Mouse (Mus musculus) right cerebral cortex, postnatal 4 days (tissue): ENCODE data around the gene Pomt2.

ENCODE experiments used
- DNase-seq: peaks from one replicate; pipeline ENCODE4 v3.0.0-alpha.2; 2022

Gene Pomt2

GRCm38 (mm10) chr12:87127256-87127655, 20.5 kb downstream of the Pomt2 start:
- no peak for DNase-seq

DNA sequence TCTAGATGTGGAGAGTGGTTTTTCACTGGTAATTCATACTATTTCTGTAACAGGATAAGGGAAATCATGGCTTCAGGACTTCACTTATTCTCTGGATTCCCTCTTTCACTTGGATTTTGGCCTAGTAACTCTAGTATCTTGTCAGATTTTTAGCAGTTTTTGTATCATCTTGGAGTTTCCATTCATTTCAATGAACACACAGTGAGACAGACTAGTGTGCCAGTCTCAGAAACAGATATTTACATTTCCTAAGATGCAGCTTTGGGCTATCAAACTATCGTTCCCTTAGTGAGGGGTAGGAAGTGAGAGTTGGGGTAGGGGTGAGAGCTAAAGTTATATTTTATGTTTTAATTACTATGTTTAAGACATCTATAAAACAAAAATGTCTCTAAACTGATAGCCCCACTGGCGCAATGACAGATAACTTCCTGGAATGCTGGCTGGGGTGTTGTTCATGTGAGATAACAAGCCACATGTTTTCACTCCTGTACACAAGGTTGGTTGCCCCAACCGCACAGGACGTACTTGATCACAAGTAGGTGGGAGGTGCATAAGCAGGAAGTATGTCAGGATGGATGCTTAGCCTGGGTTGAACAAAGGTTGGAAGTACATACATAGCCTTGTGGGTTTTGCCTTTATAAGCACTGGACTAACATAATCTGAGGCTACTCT, 25.7 kb downstream of the Pomt2 start:
- DNase-seq: no peak

- no peak for DNase-seq
These were observed 40.3 kb downstream of the Pomt2 start for GRCm38 (mm10) chr12:87107357-87107977.

- no peak for DNase-seq
These were observed 43.0 kb downstream of the Pomt2 start for GRCm38 (mm10) chr12:87104796-87105195.

DNA sequence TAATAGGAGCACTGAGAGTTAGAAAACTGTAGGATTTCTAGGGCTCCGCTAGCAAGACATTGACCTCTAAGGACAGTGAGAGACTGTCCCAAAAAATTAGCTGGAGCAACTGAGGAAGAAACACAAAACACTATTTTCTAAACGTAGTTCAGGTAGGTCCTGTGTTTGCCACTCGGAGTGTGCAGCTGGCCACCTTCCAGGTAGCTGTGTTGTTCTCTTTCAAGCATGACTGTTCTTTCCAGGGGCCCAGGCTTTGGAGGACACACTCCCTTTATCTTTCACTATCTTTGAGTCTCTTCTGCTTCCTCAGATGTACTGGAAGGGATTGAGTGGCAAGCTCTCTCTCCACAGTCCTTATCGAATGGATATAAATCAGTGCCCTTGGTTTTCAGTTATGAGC, 44.3 kb downstream of the Pomt2 start:
- no peak for DNase-seq

GRCm38 (mm10) chr12:87102165-87102631, 45.6 kb downstream of the Pomt2 start, which contains the start of gene Ngb:
Ngb (minus strand) TSS chr12:87102539.
- peak; percentile 39 for DNase-seq

DNA sequence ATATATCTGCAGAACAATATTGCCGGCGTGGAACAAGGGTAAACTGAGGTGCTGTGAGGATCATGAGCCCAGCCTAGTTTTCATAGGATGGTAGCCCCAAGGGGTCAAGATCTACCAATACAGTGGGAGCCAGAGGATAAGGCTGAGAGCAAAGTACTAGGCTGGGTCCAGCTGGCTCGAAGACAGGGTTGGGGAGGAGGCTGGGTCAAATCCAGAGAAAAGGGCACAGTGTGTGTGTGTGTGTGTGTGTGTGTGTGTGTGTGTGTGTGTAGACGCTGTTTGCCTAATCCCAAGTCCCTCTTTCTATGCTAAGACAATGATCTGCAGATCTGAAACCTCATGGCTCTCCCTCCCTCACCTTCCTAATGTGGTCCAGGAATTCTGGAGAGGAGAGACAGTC, 47.4 kb downstream of the Pomt2 start:
- no peak for DNase-seq

DNA sequence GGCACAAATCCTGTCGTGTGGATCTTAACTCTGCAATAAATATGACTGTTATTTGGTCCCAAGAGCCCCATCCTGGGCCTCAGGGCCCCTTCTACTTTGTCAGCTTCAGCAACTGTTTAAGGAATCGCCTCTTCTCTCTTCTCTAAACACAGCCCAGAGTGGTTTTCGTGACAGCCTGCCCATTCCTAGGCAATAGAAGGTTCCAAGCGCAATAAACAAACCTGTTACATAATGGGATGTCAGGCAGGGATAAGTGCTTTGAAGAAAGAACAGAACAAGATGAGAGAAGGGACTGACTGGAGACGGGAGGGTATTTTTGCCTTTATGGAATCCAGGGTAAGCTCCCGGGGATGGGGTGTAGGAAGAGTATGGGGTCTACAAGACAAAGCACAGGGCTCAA, 54.1 kb downstream of the Pomt2 start:
- DNase-seq: no peak

DNA sequence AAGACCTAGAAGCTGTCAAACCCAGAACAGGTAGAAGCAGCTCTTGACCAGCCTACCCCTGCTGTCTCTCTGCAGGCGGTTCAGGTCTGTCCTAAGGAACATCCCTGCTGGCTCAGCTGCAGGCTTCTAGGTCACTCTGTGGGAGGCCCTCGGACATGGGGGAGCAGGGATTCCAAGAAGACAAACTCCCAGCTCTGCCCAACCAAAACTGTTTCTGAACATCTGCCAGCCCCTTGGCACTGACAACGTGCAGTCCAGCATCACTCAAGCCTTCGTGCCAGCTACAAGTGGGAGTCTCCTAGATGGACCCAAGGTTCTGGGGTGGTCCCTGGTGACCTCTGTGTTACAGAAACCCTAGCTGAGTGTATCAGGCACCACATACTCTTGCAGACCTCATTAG, 54.5 kb downstream of the Pomt2 start:
- DNase-seq: peak; percentile 17

DNA sequence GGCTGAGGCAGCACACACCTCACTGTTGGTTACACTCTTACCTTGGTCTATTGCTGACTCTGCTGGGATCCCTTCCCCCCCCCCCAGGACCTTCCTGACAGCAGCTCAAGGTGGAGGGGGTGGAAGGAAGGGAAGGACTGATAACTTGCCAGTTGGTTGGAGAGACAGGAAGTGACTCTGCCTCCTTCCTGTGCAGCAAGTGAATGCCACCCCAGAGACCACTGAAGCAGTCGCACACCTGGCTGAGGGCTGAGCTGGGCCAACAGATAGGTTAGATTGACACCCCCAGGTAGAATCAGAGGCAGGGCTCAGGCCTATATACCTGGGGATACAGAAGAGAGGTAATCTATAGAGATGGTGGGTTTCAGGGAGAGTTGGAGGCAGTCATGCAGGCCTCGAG, 55.9 kb downstream of the Pomt2 start:
- DNase-seq: no peak

DNA sequence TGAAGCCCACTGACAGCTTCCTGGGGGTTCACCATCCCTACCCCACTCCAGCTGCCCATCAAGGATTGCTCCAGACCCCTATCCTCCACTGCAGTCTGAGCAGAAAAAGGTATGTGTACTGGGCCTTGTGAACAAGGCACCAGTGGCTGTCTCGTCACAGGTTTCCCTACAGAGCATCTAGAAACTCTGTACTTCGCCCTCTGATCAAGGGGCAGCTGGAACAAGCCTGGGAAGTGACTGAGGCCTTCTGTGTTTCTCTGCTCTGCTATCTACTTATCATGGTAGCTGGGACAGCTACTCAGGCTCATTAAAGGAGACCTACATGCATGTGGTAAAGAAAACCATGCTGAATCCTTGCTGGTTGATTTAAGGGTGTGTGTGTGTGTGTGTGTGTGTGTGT, 58.1 kb downstream of the Pomt2 start:
- DNase-seq: no peak

GRCm38 (mm10) chr12:87089255-87089654, 58.5 kb downstream of the Pomt2 start:
- DNase-seq: no peak

DNA sequence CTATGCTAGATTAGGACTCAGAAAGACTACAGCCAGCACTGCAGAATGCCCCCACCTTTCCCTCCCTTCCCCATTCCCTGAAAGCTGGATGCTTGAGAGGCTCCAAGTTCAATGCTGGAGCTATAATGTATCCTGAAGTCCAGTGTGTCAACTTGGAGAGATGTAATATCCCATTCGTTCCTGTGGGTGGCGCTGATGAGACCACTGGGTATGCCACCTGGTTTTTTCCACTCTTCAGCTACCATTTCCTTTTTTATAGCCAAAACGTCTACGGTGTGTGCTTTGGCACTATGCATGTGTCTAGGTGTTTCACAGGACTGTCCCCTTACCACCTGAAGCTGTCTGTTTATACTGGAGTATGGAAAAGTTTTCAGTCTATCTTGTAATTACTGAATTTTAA, 59.4 kb downstream of the Pomt2 start:
- peak; percentile 25 for DNase-seq

DNA sequence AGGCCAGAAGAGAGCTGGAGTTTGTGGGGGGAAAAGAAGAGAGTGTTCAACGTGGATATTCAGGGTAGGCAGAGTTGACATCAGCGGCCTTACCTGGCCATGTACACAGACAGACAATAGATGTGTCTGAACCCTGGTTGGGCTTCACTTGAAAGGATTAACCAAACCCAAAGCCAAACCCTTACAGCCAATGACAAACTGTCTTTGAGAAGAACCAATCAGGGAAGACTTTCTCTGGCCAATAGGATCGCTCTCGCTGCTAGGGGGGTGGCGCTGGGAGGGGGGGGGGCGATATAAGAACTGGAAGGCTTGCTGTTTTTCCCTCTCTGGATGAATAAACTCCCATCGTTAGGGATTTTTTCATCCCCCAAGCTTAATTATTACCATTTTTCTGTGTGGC, 60.5 kb downstream of the Pomt2 start:
- DNase-seq: no peak

GRCm38 (mm10) chr12:87082797-87083196, 65.0 kb downstream of the Pomt2 start:
- DNase-seq: no peak

DNA sequence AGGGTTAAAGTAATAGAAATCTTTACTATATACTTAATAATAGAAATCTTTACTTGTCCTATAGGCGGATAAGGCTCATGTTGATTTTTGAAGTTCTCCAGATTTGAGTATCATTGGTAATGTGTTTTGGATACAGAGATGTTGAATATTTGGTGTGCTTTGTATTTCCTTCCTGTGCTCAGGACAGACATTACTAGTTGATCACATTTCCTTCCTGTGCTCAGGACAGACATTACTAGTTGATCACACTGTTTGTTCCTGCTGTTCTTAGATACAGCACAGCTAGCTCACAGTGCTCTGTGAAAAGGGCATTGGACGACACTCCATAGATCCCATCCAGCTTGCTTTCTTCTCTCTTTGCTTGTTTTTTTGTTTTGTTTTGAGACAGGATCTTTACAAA, 71.2 kb downstream of the Pomt2 start:
- no peak for DNase-seq

DNA sequence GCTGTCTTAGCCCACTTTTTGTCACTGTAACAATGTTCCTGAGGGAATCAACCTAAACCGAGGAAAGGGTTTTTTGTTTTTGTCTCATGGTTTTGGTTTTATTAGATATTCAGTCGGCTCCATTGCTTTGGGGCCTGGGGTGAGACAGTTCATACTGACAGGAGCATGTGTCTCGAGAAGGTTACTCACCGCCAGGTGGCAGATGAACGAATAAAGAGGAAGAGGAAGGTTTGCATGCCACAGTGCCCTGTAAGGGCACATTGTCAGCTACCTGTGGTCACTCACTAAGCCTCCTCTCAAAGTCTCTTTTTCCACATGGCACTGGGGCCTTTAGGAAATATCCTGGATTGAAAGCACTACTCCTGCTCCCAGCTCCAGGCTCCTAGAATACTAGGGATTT, 77.2 kb downstream of the Pomt2 start:
- DNase-seq: no peak

- DNase-seq: no peak
These were observed 81.3 kb downstream of the Pomt2 start for GRCm38 (mm10) chr12:87066429-87066828.

DNA sequence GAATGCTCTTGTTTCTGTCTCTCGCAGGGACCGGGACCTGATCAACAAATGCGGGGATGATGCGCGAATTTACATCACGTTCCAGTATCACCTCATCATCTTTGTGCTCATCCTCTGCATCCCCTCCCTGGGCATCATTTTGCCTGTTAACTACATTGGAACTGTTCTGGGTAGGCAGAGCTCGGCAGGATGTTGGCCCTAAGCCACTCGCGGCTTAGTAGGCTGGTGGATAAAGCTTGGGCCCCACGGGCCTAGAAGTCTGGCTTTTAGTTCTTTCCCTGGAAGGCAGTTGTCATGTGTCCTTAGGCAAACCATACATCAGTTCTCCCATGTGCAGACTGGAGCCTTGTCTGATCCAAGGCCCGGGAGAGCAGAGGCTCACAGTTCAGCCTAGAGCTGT, 82.3 kb downstream of the Pomt2 start:
- DNase-seq: no peak

DNA sequence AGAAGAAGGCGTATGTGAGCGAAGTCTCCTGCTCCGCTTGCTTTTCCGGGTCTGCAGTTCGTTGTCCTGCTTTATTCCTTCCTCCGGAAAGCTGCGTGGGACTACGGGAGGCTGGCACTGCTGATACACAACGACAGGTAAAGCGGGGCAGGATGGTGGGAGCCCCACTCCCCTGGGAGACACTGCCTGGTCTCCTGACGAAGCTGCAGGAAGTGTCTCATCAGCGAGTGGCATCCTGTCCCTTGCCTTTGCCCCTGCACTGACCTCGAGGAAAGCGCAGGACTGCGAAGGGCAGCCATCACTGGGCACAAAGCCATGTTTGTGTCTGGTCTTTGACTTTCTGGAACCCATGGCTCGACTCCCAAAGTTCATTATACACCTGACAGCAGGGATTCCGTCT, 90.7 kb downstream of the Pomt2 start:
- DNase-seq: no peak
